Mouse (Mus musculus) lung, postnatal 14 days (tissue): ENCODE measurements around the gene Nagpa.
"Not testable (repeated sequence)": the region's sequence is repeated elsewhere in the genome, so short reads cannot be mapped to it uniquely, and the experiment has no call there.

Experiments
- DNase-seq: peaks from one replicate; pipeline ENCODE4 v3.0.0; 2021

Gene Nagpa

DNA sequence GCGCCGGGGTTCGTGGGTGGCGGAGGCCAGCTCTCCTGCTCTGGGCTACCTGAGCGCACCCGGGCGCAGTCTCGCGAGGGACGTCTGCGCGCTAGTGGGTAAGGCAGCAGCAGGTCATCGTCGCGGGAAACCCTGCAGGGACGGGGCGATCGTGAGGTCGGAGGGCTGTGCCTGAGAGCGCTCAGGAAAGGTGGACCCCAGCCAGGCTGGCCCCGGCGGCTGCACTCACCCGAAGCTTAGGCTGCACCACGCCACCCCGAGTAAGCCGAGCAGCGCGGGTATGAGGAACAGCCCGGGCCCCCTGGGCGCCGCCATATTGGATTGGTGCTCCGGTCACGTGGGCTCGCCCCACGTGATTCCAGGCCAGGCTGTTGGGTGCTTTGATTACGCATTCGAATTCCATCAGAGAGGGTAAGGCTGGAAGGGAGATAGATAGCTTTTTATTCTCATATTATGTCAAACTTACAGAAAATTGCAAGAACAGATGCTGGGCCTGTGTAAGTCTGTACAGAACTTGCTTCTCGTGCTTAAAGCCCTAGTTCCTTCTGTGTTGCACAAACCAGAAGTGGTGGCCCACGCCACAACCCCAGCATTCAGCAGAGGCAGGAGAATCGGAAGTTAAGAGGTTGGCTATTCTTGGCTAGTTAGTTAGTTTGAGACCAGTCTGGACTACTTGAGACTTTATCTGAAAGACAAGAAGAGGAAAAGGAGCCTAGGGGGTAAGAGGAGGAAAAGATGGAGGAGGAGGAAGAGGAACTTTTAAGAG lies at the start of gene Nagpa:
Nagpa (minus strand) TSS at position 345 of the 766 bp plus-strand sequence.
- DNase-seq: peak; percentile 77

- no peak for DNase-seq
Observed at GRCm38 (mm10) chr16:5252260-5252659, 48.4 kb upstream of the Nagpa start.

DNA sequence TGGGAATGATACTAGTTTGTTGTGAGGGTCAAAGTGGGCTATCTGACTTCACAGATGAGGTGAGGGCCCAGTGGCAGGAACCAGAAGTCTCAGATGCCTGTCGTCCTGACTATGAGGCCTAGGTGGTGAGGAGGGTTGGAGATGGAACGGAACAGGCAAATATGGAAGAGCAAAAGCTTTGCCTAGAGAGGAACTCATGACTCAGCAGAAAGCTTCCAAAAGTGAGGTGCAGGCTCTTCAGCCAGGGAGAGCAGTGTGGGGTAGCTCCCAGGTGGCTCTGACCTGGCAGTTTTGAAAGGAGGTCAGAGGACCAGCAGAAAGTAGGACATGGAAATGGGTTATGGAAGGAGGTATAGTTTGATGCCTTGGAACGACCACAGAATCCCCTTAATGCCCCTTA lies 47.1 kb upstream of the Nagpa start:
- DNase-seq: no peak

DNA sequence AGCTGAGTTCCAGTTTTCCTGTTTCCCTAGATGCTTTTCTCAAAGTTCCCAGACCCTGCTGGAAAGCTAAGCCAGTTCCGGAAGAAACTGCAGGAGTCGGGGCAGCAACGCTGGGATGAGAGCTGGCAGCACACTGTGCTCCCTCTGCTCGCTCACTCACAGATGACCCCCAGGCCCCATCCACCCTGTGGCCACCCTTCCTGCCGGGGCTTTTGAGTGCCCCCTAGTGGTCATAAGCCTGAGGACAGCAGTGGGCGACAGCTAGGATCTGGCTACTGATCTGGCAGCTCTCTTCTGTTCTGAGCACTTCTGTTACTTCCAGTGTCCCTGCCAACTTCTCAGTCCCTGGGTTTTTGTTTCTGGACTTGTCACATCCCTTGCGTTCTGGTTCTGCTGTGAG lies 40.6 kb upstream of the Nagpa start:
- peak; percentile 76 for DNase-seq

- DNase-seq: no peak
Observed at GRCm38 (mm10) chr16:5242882-5243281, 39.1 kb upstream of the Nagpa start.

DNA sequence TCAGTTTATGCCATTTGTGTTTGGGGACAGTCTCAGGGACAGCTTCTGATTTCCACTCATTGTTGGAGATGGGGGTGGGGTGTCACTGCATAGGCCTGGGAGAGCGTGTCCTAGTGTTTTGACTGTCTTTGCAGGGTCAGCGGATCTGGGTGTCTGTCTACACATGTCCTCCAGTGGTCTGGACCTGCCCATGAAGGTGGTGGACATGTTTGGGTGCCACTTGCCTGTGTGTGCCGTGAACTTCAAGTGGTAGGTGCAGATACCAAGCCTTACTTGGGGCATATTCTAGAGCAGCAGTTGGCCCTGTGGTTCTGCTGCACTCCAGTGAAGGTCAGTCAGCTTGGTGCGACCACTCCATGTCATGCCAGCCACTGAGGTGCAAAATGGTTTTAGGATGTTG lies 38.5 kb upstream of the Nagpa start:
- no peak for DNase-seq

DNA sequence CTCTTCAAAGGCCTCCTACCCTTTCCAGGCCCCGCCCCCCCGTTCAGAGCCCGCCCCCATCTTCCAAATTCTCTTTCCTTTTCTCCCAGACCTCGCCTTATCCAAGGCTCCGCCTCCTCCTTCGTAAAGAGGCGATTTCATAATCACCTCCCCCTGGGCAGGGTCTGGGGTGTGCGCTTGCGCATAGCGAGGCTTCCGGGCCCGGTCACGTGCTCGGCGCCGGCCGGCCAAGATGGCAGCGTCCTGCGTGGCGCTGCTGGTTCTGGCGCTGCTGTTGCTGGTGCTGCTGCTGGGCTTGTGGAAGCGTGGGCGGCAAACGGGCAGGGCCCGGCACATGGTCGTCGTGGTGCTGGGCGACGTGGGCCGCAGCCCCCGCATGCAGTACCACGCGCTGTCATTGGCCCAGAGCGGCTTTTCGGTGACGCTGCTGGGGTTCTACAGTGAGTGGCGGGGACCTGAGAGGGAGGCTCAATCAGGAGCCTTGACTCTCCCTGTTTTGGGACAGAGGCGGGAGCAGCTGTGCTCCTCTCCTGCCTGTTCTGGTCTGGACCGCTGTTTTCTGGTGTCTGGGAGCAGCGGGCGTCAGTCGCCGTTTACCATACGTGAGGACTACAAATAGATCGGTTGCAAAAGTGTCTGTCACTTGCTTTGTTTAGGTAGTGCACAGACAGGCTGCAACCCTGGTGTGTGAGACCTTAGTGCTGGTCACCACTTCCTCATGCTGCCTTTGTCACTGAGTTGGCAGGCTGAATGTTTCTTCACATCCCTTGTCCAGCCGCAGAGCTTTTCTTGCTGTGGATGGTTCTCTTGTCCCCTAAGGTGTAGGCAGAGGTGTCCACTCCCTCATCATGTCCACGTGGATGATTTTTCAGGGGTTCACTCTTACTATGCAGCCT lies 29.9 kb upstream of the Nagpa start, which contains the start of gene Alg1:
Alg1 (plus strand) TSS at position 204 of the 896 bp plus-strand sequence.
- peak; percentile 95 for DNase-seq

DNA sequence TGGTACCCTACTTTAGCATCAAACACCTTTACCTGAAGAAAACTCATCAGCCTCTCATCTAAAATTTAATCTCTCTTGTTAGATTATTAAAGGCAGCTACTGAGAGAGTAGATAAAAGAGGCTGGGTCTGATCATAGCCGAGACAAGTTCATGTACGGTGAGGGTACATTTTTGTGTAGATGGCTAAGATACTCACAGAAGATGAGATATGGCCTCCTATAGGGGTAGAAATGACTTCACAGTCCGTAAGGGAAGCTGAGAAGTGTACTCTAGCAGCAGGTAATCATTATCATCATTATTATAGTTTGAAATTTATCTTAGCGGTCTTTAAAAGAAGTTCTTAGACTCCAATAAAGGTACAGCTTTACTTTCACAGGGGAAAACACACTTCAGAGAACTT lies 29.2 kb upstream of the Nagpa start:
- DNase-seq: no peak

- DNase-seq: not testable (repeated sequence)
Observed at GRCm38 (mm10) chr16:5228103-5228502, 24.3 kb upstream of the Nagpa start.

DNA sequence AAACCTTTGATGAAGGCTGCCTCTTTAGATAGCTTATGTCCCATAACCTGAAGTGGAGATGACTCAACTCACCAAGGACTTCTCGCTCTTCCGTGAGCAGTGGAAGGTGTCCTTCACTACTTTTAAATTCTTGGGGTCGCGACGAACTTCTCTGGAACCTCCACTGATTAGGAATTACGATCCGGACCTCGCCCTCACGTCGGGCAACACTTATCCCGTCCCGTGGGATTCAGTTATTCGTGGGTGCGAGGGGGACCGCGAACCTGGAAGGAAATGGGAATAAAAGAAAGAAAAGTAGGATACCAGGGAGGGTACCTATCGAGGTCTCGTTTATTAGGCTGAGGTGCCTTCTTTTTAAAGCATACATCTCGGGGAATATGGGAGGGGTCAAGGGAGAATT lies 23.7 kb upstream of the Nagpa start:
- DNase-seq: not testable (repeated sequence)

GRCm38 (mm10) chr16:5226534-5226933 lies 22.7 kb upstream of the Nagpa start:
- DNase-seq: peak; percentile 43

GRCm38 (mm10) chr16:5222140-5222539 lies 18.3 kb upstream of the Nagpa start, which contains the start of gene AU021092:
Gene AU021092, minus strand, starts transcription at chr16:5222299.
- DNase-seq: peak; percentile 43

DNA sequence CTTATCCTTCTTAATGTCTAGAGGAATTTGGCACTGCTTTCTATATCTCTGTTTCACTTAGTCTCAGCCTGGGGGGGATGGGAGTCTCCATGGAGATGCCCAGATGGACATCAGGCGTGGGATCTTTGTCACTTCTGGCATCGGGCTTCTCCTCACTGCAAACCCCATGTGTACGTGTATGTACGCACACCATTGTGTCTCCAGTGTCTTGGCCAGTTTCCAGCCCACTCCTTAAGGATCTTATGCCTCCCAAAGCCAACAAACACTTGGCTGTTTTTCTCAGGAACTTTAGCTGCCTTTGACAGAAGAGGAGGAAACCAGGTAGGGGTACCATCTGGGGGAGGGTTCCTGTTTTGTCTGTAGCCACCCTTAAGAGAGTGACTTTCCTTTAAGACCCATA lies 17.6 kb upstream of the Nagpa start:
- peak; percentile 59 for DNase-seq

DNA sequence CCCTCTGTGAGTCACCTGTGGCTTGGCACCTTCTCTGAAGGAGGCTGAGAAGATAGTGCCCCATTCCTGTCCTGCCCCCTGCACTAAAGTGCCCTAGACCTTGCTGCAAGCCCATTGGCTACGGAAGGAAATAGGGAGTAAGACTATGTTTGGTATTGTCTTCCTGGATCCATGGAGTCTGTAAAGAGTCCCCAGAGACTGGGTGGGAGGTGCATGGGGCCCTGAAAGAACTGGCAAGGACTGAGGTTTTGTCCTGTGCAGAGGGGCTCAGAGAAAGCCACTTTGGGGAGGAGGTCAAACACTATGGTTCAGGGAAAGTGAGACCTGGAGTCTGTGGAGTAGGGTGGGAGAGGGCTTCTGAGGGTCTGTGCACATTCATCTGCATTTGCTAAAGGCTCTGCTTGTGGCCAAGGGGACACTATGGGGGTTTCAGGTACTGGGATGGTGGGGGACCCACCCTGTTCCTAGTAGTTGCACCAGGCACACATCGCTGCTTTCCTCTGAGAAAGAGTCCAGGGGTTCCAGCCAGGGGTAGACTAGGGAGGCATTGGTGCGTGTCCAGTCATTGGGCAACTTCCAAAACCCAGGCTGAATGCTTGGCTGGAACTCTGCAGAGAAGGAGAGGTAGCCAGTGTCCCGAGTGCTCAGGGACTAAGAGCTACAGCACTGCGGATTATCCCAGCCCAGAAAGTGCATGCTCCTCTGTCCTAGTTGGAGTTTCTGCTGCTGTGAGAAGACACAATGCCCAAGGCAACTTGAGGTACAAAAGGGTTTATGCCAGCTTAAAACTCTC lies 13.7 kb upstream of the Nagpa start:
- no peak for DNase-seq

DNA sequence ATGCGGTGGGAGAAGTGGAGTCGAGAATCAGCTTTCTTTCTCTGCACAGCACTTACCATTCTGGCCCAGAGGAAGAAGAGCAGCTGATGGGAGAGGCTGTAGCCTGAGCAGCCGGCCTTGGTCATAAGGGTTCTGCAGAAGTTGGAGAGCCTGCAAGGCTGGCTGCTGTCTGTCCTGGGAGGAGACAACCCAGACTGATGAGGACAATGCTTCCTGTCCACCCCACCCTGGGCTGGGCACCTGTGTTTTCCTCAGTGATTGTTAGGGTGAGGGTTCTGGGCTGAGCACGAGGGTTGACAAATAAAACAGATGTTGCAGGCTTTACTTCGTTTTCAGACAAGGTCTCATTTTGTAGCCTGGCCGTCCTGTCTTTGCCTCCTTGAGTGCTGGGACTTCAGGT lies 12.9 kb upstream of the Nagpa start:
- DNase-seq: no peak

DNA sequence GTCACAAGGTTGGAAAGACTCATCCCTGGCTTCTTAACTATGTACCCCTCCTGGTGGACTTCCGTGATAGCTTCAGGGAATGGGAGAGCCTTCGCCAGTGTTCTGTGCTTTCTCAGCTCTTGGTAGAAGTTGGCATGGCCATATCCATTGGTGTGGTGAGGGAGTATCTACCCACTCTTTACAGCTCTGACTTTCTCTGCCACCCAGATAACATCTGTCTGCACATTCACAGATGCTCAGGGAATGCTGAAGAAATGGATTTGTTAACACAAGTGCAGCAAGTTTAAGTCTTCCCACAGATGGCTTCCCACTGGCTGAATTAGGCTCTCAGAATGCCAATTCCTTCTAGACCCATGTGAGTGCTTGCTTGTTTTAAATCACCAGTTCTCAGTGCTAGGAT lies 10.3 kb upstream of the Nagpa start:
- DNase-seq: no peak

DNA sequence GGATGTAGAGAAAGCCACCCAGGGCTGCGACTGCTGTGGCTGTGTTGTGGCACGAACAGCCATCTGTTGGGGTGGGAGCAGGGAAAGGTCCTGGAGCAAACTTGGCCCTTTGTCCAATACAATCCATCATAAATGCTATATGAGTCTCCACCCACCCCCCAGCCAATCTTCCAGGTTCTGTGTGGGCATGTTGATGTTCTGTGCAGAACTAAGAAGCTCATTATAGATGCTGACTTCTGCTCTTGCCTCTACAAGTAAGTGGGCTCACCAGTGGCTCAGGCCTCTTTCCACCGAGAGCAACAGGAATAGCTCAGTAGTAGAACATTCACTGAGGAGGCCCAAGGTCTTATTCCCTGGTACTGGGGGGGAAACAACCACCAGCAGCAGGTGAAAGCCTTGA lies 8.3 kb upstream of the Nagpa start:
- no peak for DNase-seq

GRCm38 (mm10) chr16:5210365-5210764 lies 6.6 kb upstream of the Nagpa start:
- no peak for DNase-seq

DNA sequence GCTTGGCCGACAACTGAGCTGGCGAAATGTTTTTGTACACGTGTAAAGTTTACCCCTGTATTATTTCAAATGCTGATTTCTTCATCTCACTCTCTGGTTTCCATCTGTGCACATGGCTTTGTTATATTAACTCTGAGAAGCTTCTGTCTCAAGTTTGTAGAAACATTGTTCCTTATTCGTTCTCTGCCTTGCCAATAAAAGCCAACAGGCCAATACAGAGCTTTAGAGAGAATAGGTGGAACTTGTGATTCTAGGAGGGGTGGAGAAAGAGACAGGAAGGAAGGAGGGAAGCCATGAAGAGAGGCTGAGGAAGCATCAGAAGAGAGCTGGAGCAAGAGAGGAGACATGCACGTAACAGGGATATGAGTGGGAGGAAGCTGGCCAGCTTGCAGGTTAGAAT lies 2.2 kb upstream of the Nagpa start:
- DNase-seq: no peak

DNA sequence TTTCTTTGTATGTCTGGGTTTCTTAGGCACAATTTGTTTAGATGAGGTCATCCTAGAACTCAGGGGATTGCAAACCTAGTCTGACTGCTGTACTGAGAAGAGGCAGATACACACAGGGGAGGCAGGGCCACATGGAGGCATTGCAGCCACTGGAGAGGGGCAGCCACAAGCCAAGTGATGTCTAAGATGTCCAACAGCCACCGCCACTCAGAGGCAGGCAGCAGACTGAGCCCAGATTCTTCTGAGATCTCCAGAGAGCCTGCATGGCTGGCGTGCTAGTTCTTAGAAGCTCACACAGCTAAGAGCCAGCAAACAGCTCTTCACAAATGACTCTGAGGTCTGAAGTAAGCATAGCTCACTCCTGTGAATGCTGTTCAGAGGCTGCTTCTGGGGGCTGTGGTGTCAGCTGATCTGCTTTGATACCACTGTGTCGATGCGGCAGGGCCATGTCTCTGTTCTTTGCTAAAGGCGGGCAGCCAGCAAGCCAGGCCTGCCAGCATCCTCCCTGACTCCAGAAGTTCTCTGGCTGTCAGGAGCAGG lies 1.7 kb upstream of the Nagpa start:
- DNase-seq: no peak

DNA sequence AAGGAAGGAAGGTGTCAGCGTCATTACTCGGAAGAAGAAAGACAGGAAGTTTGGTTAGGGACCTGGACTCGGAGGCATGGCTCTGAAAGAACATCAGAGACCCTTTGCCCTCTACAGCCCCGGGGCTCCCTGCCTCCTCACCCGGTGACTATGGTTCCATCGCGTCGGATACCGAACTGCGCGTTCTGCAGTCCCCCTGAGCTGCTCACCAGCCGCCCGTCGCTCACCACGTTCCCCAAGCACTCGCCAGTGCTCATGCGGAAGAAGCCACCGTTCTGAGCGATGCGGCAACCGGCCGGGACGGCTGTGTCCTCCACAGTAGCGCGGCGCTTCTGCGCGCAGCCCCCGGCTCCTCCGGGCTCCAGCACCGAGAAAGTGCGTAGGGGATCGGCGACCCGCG lies 612 bp downstream of the Nagpa start:
- peak; percentile 23 for DNase-seq

DNA sequence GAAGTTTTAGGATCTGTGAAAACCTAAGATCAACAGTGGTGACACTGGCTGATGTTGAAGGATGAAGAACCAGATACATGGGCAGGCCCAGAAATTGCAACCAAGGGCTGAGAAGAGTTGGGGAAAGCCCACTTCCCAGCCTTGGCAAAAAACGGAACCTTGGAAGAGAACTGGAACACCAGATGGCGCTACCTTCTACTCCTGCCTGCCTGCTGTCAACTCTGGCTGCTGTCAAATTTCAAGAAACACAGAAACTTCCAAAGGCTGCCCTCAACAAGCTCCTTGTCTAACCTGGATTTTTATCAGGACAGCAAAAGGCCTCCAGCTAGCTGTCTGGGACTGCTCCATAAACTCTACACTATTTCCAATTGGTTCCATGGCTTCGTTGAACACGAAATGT lies 1.1 kb downstream of the Nagpa start:
- peak; percentile 65 for DNase-seq

GRCm38 (mm10) chr16:5195080-5195479 lies 8.7 kb downstream of the Nagpa start:
- DNase-seq: peak; percentile 74
